Mouse (Mus musculus): Measurements from ENCODE around the gene Slc6a19. TPM values are rescaled to one million over a fixed set of nuclear protein-coding genes. Genes with fewer than 3 reads are reported as not detected.

Gene Slc6a19
- polyA plus RNA-seq, 1 experiment = 0.44 TPM

DNA sequence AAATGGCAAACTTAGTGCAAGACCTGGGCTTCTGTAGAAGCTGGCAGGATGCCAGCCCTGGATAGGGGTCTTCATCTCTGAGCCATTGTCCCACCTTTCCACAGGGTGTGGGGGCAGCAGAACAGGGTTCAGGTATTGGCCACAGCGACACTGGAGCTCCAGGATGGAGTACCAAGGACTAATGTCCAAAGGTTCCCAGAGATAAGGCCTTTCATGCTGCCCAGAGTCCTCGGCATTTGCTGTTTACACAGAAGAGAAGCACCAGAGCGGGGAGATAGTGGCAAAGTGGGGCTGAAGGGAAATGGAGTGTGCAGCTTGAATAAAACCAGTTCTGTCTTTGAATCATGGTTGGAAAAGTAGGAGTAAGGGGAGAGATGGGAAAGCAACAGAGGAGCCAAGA lies 8.1 kb downstream of the Slc6a19 start:
- Histone ChIP-seq H3K27me3 (ENCODE audit: control insufficient read depth, insufficient read depth, insufficient read length) (peaks cover 11% of the 10 kb centered on the region), H3K4me3 (no peak overlapping the region), H3K36me3 (ENCODE audit: control insufficient read depth, insufficient read depth) (no peaks in the 10 kb centered on the region), H3K4me2 (ENCODE audit: low read depth) (no peak overlapping the region), H3K79me2 (ENCODE audit: control insufficient read depth, insufficient read depth) (no peaks in the 10 kb centered on the region), H3ac (ENCODE audit: control insufficient read depth, insufficient read length) (no peak overlapping the region)
- TF ChIP-seq USF1 (IDR thresholded peaks at IDR 0.05; ENCODE audit: low read depth) (no peak), MYOG (IDR thresholded peaks at IDR 0.05; ENCODE audit: control insufficient read depth in 1 of 3, insufficient read depth in 1 of 3, insufficient read length in 2 of 3, low read depth in 2 of 3) (no peak), POLR2AphosphoS2 (IDR thresholded peaks at IDR 0.05; ENCODE audit: insufficient read length, low read depth) (no peak), E2F4 (IDR thresholded peaks at IDR 0.05; ENCODE audit: insufficient read depth) (no peak), TCF3 (IDR thresholded peaks at IDR 0.05; ENCODE audit: insufficient read length, low read depth) (no peak), CEBPB (IDR thresholded peaks at IDR 0.05; ENCODE audit: insufficient read depth, poor library complexity, severe bottlenecking) (no peak), MAX (IDR thresholded peaks at IDR 0.05; ENCODE audit: low read depth) (no peak), POLR2A (IDR thresholded peaks at IDR 0.05; ENCODE audit: insufficient read length, low read depth) (no peak), REST (IDR thresholded peaks at IDR 0.05; ENCODE audit: insufficient read depth, insufficient read length) (no peak), TCF12 (IDR thresholded peaks at IDR 0.05; ENCODE audit: insufficient read depth, poor library complexity, severe bottlenecking) (no peak)

DNA sequence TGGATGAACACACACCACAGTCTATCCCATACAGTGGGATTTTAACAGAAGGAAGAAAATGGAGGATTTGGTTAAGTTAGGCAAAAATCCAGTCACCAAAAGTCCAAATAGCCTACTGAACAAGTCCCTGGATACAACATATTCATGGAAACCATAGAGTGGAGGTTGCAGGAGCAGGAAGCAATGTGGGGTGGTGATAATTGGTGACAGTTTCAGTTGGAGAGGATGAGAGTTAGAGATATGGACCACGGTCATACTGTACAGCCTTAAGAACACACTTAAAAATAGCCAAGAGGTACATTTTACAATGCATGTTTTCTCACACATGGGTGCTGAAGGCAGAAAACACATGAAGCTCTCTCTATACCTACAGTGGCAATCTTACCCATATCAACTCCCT lies 9.7 kb downstream of the Slc6a19 start:
- Histone ChIP-seq H3K36me3 (ENCODE audit: control insufficient read depth, insufficient read depth) (no peaks in the 10 kb centered on the region), H3K79me2 (ENCODE audit: control insufficient read depth, insufficient read depth) (no peaks in the 10 kb centered on the region), H3K4me2 (ENCODE audit: low read depth) (no peak overlapping the region), H3K4me3 (no peak overlapping the region), H3K27me3 (ENCODE audit: control insufficient read depth, insufficient read depth, insufficient read length) (no peaks in the 10 kb centered on the region), H3ac (ENCODE audit: control insufficient read depth, insufficient read length) (no peak overlapping the region)
- TF ChIP-seq POLR2A (IDR thresholded peaks at IDR 0.05; ENCODE audit: insufficient read length, low read depth) (no peak), MYOG (IDR thresholded peaks at IDR 0.05; ENCODE audit: control insufficient read depth in 1 of 3, insufficient read depth in 1 of 3, insufficient read length in 2 of 3, low read depth in 2 of 3) (no peak), TCF3 (IDR thresholded peaks at IDR 0.05; ENCODE audit: insufficient read length, low read depth) (no peak), CEBPB (IDR thresholded peaks at IDR 0.05; ENCODE audit: insufficient read depth, poor library complexity, severe bottlenecking) (no peak), E2F4 (IDR thresholded peaks at IDR 0.05; ENCODE audit: insufficient read depth) (no peak), USF1 (IDR thresholded peaks at IDR 0.05; ENCODE audit: low read depth) (no peak), REST (IDR thresholded peaks at IDR 0.05; ENCODE audit: insufficient read depth, insufficient read length) (no peak), MAX (IDR thresholded peaks at IDR 0.05; ENCODE audit: low read depth) (no peak), POLR2AphosphoS2 (IDR thresholded peaks at IDR 0.05; ENCODE audit: insufficient read length, low read depth) (no peak), SRF (IDR thresholded peaks at IDR 0.05; ENCODE audit: control insufficient read depth, insufficient read length, low read depth) (no peak), MYOD1 (IDR thresholded peaks at IDR 0.05; ENCODE audit: control insufficient read depth in 1 of 3, insufficient read length in 2 of 3, low read depth in 2 of 3) (no peak), TCF12 (IDR thresholded peaks at IDR 0.05; ENCODE audit: insufficient read depth, poor library complexity, severe bottlenecking) (no peak)

DNA sequence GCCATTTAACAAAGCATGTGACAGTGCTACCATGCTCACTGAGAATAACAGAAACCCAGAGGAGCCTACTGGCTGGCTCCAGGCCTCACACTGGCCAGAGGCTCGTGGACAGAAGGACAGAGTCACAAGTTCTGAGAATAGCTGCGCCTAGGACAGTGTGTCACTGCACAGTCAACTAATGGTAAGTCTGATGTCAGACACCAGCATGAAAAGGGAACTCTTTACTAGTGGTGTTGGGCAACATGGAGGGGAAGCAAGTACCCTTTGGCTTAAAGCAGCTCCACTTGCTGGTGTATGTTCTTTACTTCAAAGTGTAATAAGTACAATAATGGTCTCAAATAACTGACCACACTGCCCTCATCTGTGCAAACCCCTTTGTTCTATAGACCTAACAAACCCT lies 11.3 kb downstream of the Slc6a19 start:
- Histone ChIP-seq H3K4me2 (ENCODE audit: low read depth) (no peak overlapping the region), H3K36me3 (ENCODE audit: control insufficient read depth, insufficient read depth) (no peaks in the 10 kb centered on the region), H3K4me3 (no peak overlapping the region), H3K27me3 (ENCODE audit: control insufficient read depth, insufficient read depth, insufficient read length) (no peaks in the 10 kb centered on the region), H3K79me2 (ENCODE audit: control insufficient read depth, insufficient read depth) (no peaks in the 10 kb centered on the region), H3ac (ENCODE audit: control insufficient read depth, insufficient read length) (no peak overlapping the region)
- no peak for TF ChIP-seq REST (IDR thresholded peaks at IDR 0.05; ENCODE audit: insufficient read depth, insufficient read length)
- TF ChIP-seq TCF12 (IDR thresholded peaks at IDR 0.05; ENCODE audit: insufficient read depth, poor library complexity, severe bottlenecking) = no peak
- no peak for TF ChIP-seq MAX (IDR thresholded peaks at IDR 0.05; ENCODE audit: low read depth)
- no peak for TF ChIP-seq MYOD1 (IDR thresholded peaks at IDR 0.05; ENCODE audit: control insufficient read depth in 1 of 3, insufficient read length in 2 of 3, low read depth in 2 of 3)
- no peak for TF ChIP-seq SRF (IDR thresholded peaks at IDR 0.05; ENCODE audit: control insufficient read depth, insufficient read length, low read depth)
- no peak for TF ChIP-seq CEBPB (IDR thresholded peaks at IDR 0.05; ENCODE audit: insufficient read depth, poor library complexity, severe bottlenecking)
- no peak for TF ChIP-seq MYOG (IDR thresholded peaks at IDR 0.05; ENCODE audit: control insufficient read depth in 1 of 3, insufficient read depth in 1 of 3, insufficient read length in 2 of 3, low read depth in 2 of 3)
- TF ChIP-seq USF1 (IDR thresholded peaks at IDR 0.05; ENCODE audit: low read depth) = no peak
- no peak for TF ChIP-seq POLR2AphosphoS2 (IDR thresholded peaks at IDR 0.05; ENCODE audit: insufficient read length, low read depth)
- TF ChIP-seq POLR2A (IDR thresholded peaks at IDR 0.05; ENCODE audit: insufficient read length, low read depth) = no peak
- no peak for TF ChIP-seq TCF3 (IDR thresholded peaks at IDR 0.05; ENCODE audit: insufficient read length, low read depth)
- TF ChIP-seq E2F4 (IDR thresholded peaks at IDR 0.05; ENCODE audit: insufficient read depth) = no peak

DNA sequence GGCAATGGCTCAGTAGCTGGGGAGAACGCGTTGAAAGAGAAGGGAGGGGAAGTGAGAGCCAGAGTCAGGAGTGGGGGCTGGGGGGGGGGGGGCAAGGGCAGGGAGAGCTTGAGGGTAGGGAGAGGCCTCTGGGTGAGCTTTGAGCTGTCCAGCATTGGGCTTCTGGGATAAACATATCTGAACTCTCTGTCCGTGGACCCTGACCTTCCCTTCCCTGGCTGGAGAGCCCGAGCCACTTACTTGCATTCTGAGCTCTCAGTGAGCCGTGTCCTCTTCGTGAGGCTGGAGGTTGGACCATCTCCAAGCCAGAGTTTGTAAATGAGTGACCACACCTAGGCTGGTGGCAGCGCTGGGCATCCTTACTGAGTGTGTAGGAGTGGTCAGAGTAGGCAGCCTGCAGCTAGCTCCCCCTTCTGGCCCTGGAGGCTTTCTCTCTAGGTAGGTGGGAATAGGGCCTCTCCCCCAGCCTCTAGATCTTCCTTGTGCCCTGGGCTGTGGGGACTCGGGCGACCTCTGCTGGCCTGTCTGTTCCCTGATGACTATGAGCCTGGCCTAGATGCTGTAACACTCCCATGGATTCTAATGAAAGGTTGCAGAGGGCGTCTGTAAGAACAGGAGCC lies 12.3 kb downstream of the Slc6a19 start:
- no peaks in the 10 kb centered on the region for H3K36me3 ChIP-seq (ENCODE audit: control insufficient read depth, insufficient read depth)
- H3K79me2 ChIP-seq (ENCODE audit: control insufficient read depth, insufficient read depth) = no peaks in the 10 kb centered on the region
- no peaks in the 10 kb centered on the region for H3K27me3 ChIP-seq (ENCODE audit: control insufficient read depth, insufficient read depth, insufficient read length)
- TF ChIP-seq TCF12 (IDR thresholded peaks at IDR 0.05; ENCODE audit: insufficient read depth, poor library complexity, severe bottlenecking) (no peak), E2F4 (IDR thresholded peaks at IDR 0.05; ENCODE audit: insufficient read depth) (no peak), REST (IDR thresholded peaks at IDR 0.05; ENCODE audit: insufficient read depth, insufficient read length) (no peak), MYOG (IDR thresholded peaks at IDR 0.05; ENCODE audit: control insufficient read depth in 1 of 3, insufficient read depth in 1 of 3, insufficient read length in 2 of 3, low read depth in 2 of 3) (no peak), POLR2AphosphoS2 (IDR thresholded peaks at IDR 0.05; ENCODE audit: insufficient read length, low read depth) (no peak), SRF (IDR thresholded peaks at IDR 0.05; ENCODE audit: control insufficient read depth, insufficient read length, low read depth) (no peak), CEBPB (IDR thresholded peaks at IDR 0.05; ENCODE audit: insufficient read depth, poor library complexity, severe bottlenecking) (no peak), TCF3 (IDR thresholded peaks at IDR 0.05; ENCODE audit: insufficient read length, low read depth) (no peak), MAX (IDR thresholded peaks at IDR 0.05; ENCODE audit: low read depth) (no peak), MYOD1 (IDR thresholded peaks at IDR 0.05; ENCODE audit: control insufficient read depth in 1 of 3, insufficient read length in 2 of 3, low read depth in 2 of 3) (no peak), USF1 (IDR thresholded peaks at IDR 0.05; ENCODE audit: low read depth) (no peak), POLR2A (IDR thresholded peaks at IDR 0.05; ENCODE audit: insufficient read length, low read depth) (no peak)
- H3K4me2 ChIP-seq (ENCODE audit: low read depth) = no peak overlapping the region
- H3ac ChIP-seq (ENCODE audit: control insufficient read depth, insufficient read length) = no peak overlapping the region
- no peak overlapping the region for H3K4me3 ChIP-seq
